Mouse (Mus musculus) forelimb bud, embryonic 11.5 days (tissue): ENCODE measurements around the gene Mast4.
A peak's percentile ranks its signal among the peaks of the same experiment; 100 is the strongest.

Experiments
- DNase-seq: peaks from one replicate; pipeline ENCODE4 v3.0.0-alpha.2; 2012; ENCODE audit warnings: low read depth, low spot score

Gene Mast4

GRCm38 (mm10) chr13:103316777-103317367 lies 17.4 kb downstream of the Mast4 start:
- no peak for DNase-seq

DNA sequence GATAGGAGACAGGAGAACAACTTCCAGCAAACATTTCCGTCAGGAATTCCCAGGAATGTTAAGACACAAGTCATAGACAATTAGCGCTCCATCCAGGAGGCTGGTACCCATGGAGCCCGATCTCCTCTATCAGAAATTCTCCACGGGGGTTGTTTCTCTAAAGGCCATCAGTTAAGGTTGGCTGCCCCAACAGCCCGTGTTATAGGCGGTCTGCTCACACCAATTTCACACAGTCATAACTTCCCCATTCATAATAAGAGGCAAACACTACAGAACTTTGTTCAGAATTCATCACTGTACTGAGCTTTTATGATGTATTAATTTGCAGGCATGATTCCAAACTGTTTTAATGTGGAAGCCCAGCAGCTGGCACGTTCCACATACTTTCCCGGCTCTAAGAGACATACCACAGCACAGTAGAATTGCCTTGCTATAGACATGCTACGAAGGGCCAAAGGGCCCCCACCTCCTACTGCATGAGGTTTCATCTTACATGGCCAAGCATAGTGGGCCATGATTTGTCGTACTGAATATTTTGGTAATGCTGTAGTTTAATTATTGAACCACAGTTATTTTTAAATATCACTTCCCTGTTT lies 19.1 kb downstream of the Mast4 start:
- no peak for DNase-seq

DNA sequence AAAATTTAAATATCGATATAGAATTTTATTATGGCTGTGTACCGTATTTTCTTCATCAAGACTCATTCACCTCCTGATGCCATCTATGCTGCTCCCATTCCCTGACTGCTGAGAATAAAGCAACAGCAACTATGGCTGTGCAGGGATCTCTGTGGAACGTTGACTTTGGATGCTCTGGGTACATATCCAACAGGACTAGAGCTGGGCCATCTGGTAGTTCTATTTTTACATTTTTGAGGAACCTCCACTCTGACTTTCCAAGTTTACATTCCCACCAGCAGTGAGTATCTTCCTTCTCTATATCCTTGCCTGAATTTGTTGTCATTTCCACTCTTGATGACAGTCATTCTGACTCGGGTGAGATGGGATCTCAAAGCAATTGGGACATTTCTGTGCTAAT lies 26.0 kb downstream of the Mast4 start:
- DNase-seq: no peak

DNA sequence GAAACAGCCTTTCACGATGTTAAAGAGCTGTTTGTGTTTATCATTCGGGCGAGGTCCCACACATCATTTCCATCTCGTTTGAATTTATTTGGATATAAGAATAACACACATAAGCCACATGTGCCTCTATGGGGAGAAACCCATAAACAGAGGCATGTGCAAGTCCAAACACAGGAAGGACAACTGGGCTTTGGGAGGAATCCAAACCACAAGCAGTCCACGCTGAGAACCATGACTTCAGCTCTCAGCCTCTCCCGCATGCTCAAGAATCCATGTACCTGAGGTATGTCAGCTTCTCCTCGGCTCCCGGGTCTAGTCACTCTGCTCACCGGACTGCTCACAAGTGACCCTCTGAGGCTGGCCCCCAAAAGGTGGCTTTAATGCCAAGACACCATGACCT lies 30.5 kb downstream of the Mast4 start:
- DNase-seq: no peak

DNA sequence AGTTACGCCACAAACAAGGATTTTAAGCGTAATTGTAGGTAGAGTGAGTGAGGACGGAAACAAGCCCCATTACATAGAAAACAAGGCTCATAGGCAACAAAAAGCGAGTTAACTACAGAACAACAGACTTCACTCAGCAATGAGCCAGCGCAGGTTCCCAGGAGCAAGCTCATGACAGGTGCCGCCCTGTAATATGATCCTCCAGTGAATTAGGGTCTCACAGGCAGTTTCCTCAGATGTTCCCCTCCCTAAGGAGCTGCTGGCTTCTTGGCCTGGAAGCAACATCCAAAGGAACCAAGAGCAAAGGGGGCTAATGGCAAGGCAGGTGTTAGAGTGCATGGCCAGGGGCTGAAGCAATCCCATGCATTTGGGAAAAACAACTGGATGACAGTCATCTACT lies 31.8 kb downstream of the Mast4 start:
- peak; percentile 37 for DNase-seq

DNA sequence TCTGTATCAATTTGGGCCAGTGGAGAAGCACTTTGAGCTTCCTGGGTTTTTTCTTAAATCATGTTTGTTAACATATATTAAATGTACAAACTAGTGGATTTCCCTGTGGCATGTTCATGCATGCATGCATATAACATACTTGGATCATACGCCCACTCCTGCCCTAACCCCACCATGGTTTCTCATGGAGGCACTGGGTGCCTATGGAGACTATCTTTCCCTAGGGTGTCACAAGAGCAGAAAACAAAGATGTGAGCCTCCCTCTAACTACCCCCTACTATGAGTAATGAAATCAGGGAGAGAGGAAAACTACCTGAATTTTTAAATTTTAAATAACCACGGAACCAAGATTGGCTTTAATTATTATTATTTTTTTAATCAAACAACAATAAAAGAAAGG lies 32.2 kb downstream of the Mast4 start:
- DNase-seq: no peak

GRCm38 (mm10) chr13:103294424-103294823 lies 39.9 kb downstream of the Mast4 start:
- DNase-seq: no peak

DNA sequence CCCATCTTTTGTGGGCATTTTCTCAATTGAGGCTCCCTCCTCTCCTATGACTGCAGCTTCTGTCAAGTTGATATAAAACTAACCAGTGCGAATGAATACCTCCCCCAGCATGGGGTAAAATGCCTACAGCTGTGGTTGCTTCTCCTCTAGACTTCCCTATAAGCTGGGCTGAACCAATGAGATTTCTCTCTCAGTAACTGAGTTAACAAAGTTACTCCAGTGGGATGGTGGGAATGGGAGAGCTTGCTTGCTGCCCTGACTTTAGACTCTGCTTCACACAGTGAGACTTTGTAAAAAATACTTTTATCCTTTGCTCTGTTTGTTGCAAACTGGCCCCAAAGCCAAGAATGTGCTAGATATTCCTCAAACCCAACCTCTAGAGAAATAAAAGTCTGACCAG lies 41.2 kb downstream of the Mast4 start:
- no peak for DNase-seq

- no peak for DNase-seq
Observed at GRCm38 (mm10) chr13:103291098-103291497, 43.2 kb downstream of the Mast4 start.

DNA sequence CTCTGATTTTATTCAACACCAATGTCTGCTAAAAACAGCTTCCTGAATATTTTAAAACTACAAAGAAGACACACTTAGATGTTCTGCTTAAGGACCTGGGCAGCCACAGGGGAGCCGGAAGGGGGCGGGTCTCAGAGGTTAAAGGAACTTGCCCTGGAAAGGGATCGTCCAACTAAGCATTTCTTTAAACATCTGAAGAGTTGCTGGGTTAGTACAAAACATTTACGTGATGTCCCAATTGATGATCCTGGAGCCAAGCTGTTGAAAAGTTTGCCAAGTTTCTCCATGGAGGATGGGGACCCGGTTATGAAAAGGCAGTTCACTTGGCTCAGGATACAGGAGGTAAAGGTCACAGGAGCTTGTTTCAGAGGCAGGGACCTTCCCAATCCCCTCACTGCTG lies 48.5 kb downstream of the Mast4 start:
- no peak for DNase-seq

DNA sequence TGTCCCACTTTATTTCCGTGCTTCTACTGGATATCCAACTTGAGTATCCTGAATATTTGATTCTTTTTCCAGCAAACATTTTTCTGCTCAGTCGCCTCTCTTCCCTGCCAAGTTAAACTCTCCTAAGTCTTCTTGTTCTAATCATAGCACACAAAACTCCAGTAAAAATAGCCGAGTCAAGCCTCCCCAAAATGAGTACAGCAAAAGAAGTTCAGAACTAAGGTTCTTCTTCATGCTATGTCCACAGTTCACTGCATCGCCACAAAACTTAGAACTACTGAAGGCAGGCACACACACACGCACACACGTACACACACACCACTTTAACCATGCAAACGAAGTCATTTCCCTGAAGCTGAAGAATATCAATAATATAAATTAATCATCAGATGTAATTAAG lies 49.3 kb downstream of the Mast4 start:
- no peak for DNase-seq

GRCm38 (mm10) chr13:103270856-103271391 lies 63.4 kb downstream of the Mast4 start:
- DNase-seq: no peak

- no peak for DNase-seq
Observed at GRCm38 (mm10) chr13:103262707-103263106, 71.6 kb downstream of the Mast4 start.

- DNase-seq: no peak
Observed at GRCm38 (mm10) chr13:103262061-103262460, 72.2 kb downstream of the Mast4 start.

DNA sequence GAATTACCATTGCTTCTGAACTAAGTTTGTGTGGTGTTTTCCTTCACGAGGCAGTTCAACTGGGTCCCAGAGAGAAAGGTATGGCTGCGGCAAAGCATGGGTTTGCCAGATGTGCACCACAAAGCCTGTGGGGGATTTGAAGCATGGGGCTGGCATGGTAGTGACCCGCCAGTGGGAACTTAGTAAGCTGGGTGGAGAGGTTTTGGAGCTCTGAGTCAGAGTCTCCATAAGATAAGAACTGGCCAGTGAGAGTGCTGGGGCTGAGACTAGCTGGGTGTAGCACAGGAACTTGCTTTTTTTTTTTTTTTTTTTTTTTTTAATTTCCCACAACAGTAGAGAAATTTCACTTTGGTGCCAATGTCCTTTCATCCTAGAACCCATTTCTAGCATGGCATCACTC lies 73.9 kb downstream of the Mast4 start:
- no peak for DNase-seq

DNA sequence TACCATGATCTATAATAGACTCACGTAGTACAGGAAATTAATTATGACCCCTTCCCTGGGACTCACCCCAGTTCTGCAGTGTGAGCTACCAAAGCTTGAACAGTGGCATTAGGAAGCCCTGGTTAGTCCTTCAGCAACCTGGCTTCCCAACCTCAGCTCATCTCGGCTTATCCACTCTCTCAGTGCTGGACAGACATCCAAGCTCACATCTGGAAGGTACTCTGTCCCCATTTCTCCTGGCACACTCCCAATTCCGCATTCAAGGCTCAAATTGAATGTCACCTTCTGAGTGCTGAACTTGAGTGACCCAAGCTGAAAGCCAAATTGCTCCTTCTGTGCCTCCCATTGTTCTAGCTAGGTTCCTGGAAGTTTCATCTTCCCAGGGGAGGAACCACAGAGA lies 76.2 kb downstream of the Mast4 start:
- no peak for DNase-seq

DNA sequence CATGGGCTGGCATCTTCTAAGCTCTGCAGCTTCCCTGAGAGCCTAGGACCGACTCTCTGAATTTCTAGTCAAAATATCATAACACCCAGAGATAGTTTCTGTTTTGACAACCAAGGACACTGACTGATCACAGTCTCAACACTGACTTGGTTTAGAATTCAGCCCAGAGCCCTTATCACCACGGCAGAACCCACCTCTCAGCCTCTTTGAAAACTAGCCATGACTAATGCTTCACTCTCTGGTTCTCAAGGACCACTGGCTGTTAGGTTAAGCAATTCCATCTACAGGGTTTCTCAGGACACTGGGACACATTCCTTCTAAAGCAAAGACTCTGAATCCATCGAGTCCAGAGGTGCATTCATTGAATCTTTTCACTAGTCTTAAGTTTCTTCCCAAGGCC lies 79.4 kb downstream of the Mast4 start:
- no peak for DNase-seq

DNA sequence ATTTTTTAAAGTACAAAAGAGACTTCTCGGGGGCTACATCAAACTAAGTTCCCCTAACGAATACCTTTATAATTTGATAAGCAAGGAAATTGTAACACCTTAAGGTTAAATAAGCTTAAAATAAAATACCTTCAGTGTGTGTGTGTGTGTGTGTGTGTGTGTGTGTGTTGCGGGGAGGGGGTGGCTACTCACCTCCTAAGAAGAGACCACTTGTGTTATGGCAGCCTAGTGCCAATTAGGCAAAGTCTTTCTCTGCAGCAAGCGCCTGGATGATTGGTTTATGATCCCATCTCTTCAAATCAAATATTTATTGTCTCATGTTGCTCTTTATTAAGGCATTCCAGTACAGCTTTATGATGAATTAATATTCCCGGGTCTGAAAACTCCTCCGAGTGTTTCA lies 81.2 kb downstream of the Mast4 start:
- no peak for DNase-seq

DNA sequence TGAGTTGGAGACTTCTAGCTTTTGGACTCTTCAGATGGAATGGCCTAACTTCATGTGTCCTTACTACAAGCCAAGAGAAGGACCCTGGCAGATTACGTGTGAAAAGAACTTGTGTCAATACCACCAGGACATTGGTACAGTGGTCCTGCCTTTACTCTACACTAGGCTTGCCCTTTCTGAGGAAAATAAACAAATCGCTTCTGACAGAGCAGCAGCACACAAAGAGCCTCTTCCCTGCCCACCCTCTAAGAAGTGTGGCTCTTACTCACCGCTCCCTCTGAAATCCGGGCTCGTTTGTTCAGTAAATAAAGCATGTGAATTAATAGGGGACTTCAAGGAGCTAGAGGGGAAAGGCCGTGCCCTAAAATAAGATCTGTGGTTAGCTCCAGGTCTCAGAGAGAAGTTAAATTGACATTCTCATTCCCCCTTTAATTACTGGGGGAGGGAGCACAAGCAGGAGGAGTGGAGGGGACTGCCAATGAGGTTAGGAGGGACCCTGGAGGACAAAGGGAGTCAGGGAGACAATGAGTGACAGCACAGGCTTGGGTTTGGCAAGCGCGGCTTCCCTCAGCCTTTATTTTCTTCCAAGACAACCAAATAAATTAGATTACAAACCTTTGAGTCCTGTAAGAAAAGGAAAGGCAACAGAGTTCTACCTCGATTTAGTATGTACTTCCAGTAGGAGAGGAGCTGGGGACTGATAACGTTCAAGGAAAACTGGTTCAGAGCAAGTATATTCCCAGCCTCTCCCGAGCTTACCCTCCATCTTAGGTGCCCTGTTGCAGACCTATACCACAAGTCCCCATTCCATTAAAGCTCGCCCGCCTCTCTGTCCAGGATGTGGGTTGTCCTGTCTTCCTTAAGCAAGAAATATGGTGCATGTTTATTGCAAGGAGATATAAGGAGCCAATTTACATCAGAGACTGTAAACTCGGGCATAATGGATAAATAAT lies 85.9 kb downstream of the Mast4 start:
- no peak for DNase-seq

DNA sequence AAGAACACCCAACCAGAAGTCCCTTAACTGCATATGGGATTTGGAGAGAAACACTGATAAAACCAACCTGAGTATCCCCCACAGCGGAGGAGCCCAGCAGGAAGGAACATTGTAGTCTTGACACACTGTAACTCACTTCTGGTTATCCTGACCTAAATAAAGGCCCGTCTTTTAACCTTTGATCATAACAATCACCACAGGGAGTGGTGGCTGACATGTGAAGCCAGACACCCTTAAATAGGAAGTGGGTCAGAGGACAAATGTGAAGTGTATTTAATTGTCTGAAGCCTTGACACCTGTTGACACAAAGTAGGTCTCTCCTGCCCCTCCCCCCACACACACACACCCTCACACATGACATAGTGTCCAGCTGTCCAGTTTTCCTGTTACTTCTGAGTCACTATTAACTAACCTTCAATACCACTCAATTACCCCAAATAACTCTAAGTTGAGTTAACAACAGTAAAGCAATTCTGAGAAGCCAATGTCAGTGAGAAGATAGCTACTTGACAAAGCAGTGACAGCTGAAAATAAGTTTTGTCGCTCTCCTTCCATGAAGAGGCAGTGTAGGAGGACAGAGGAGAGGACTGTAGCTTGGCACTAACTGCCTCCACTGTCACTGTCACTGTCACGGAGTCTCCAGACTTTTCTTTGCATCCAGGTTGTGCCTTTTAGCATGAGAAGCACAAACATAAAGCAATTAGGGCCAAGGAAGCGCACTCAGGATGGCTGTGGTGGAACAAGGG lies 87.2 kb downstream of the Mast4 start:
- no peak for DNase-seq

GRCm38 (mm10) chr13:103245431-103245830 lies 88.9 kb downstream of the Mast4 start:
- no peak for DNase-seq

GRCm38 (mm10) chr13:103244053-103244452 lies 90.2 kb downstream of the Mast4 start:
- DNase-seq: no peak
